Mouse (Mus musculus) ovary, postnatal 10 days (tissue): ENCODE data around the gene Olfr638.
"Not testable (repeated sequence)": the region's sequence is repeated elsewhere in the genome, so short reads cannot be mapped to it uniquely, and the experiment has no call there.

Experiments used
- DNase-seq: peaks from one replicate; pipeline ENCODE4 v3.0.0; 2022; ENCODE audit warnings: low spot score

Gene Olfr638

GRCm38 (mm10) chr7:103998446-103998845 is at the start of gene Olfr638:
Olfr638 (plus strand) TSS chr7:103998746.
- DNase-seq: no peak

GRCm38 (mm10) chr7:103966873-103967272 is 31.7 kb upstream of the Olfr638 start:
- not testable (repeated sequence) for DNase-seq

- no peak for DNase-seq
These were observed 27.7 kb upstream of the Olfr638 start, which contains the start of gene Olfr635 for GRCm38 (mm10) chr7:103970852-103971251. Olfr635 (plus strand) TSS chr7:103971152.

GRCm38 (mm10) chr7:103971782-103972181 is 26.8 kb upstream of the Olfr638 start:
- no peak for DNase-seq

GRCm38 (mm10) chr7:103999124-103999523 is 578 bp downstream of the Olfr638 start:
- DNase-seq: no peak

- no peak for DNase-seq
These were observed 18.7 kb downstream of the Olfr638 start, which contains the start of gene Olfr639 for GRCm38 (mm10) chr7:104017203-104017602. Olfr639 (minus strand) TSS chr7:104017303.

GRCm38 (mm10) chr7:104018953-104019352 is 20.4 kb downstream of the Olfr638 start:
- DNase-seq: no peak

- DNase-seq: no peak
These were observed 23.1 kb downstream of the Olfr638 start for GRCm38 (mm10) chr7:104021651-104022050.

GRCm38 (mm10) chr7:104025473-104025872 is 26.9 kb downstream of the Olfr638 start, which contains the start of gene Olfr640:
Olfr640 (minus strand) TSS chr7:104025573.
- DNase-seq: no peak

- DNase-seq: no peak
These were observed 28.4 kb downstream of the Olfr638 start for GRCm38 (mm10) chr7:104026978-104027377.

GRCm38 (mm10) chr7:104035145-104035544 is 36.6 kb downstream of the Olfr638 start, which contains the start of gene Olfr641:
Olfr641 (plus strand) TSS chr7:104035445.
- no peak for DNase-seq

GRCm38 (mm10) chr7:104050745-104051144 is 52.2 kb downstream of the Olfr638 start:
- DNase-seq: no peak

GRCm38 (mm10) chr7:104052566-104052965 is 54.0 kb downstream of the Olfr638 start, which contains the start of gene Olfr642:
Olfr642 (minus strand) TSS chr7:104052666.
- DNase-seq: no peak
